Mouse (Mus musculus): ENCODE data around the gene Agxt2. TPM values are rescaled to one million over a fixed set of nuclear protein-coding genes. Genes with fewer than 3 reads are reported as not detected.

Agxt2 gene
- polyA plus RNA-seq, 1 experiment: not detected

DNA sequence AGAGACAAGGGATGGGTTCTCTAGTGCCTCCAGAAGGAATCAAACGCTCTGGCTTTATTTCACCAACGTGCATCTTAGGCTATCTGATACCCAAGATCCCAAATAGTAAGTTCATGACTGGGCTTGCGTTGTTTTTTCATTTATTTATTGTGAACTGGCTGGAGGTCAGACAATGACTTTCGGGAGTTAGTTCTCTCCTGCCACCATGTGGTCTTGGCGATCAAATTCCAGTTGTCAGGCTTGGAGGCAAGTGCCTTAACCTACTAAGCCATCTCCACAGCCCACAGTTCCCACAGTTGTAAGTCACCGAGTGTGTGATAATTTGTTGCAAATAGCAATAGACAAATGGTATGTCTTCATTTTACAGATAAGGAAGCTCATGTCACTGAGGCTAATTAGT is 81.6 kb downstream of the Agxt2 start:
- Histone ChIP-seq H3K4me3 (ENCODE audit: low read depth, low read length) (no peak overlapping the region), H3K36me3 (ENCODE audit: control insufficient read depth, insufficient read depth, low read length, poor library complexity, severe bottlenecking) (peaks cover 30% of the 10 kb centered on the region), H3K4me1 (ENCODE audit: control insufficient read depth, insufficient read depth, low read length) (no peaks in the 10 kb centered on the region), H3K27me3 (ENCODE audit: control insufficient read depth, insufficient read depth, low read length, poor library complexity, severe bottlenecking) (no peaks in the 10 kb centered on the region), H3K9me3 (replicated peaks; ENCODE audit: control insufficient read depth, insufficient read depth, low read length, poor library complexity, severe bottlenecking) (no peaks in the 10 kb centered on the region), H3K27ac (ENCODE audit: insufficient read depth, low read length) (no peak overlapping the region), H3K9ac (ENCODE audit: low read depth, poor library complexity, severe bottlenecking) (no peak overlapping the region)
- no peak for TF ChIP-seq POLR2A (IDR thresholded peaks at IDR 0.05; ENCODE audit: insufficient read depth, low read length)
- TF ChIP-seq CTCF (IDR thresholded peaks at IDR 0.05; ENCODE audit: low read depth, low read length): no peak
- TF ChIP-seq EP300 (IDR thresholded peaks at IDR 0.05; ENCODE audit: insufficient read depth, low read depth, low read length): no peak

DNA sequence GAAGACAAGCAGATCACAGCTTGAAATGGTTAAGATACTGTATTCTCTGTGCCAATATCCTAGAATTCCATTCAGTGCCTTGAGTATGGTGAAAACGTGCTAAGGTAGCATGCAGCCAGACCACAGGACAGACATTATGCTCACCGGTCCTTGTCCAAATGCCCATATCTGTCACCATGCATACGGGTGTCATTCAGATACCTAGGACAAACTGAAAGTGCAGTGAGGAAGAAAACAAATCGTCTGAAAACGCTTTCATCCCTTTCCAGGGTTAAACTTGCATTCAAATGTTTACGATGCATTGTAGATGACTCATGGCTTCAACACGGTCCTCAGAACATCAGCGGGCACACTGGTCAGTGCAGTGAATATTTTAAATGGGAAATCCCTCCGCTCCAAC is 83.2 kb downstream of the Agxt2 start:
- Histone ChIP-seq H3K9me3 (replicated peaks; ENCODE audit: control insufficient read depth, insufficient read depth, low read length, poor library complexity, severe bottlenecking) (no peaks in the 10 kb centered on the region), H3K9ac (ENCODE audit: low read depth, poor library complexity, severe bottlenecking) (no peak overlapping the region), H3K4me1 (ENCODE audit: control insufficient read depth, insufficient read depth, low read length) (no peaks in the 10 kb centered on the region), H3K36me3 (ENCODE audit: control insufficient read depth, insufficient read depth, low read length, poor library complexity, severe bottlenecking) (peaks cover 38% of the 10 kb centered on the region), H3K27ac (ENCODE audit: insufficient read depth, low read length) (no peak overlapping the region), H3K27me3 (ENCODE audit: control insufficient read depth, insufficient read depth, low read length, poor library complexity, severe bottlenecking) (no peaks in the 10 kb centered on the region), H3K4me3 (ENCODE audit: low read depth, low read length) (no peak overlapping the region)
- TF ChIP-seq CTCF (IDR thresholded peaks at IDR 0.05; ENCODE audit: low read depth, low read length) (no peak), EP300 (IDR thresholded peaks at IDR 0.05; ENCODE audit: insufficient read depth, low read depth, low read length) (no peak), POLR2A (IDR thresholded peaks at IDR 0.05; ENCODE audit: insufficient read depth, low read length) (no peak)

DNA sequence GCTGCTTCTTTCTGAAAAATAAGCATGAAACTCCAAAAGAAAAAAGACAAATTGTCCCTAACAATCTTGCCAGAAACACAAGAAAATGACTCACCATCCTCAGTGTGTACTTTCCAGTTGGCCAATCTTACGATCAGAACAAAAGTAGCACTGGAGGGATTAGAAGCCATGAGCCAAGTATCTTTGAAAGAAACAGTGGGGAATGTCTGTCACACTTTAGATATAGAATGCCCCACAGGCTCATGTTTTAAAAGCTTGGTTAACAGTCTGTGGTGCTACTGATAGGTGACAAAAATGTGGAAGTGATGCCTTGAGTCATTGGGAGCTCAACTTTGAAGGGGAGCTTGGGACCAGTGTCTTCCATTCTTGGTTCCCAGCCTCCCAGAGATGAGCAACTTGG is 83.9 kb downstream of the Agxt2 start:
- Histone ChIP-seq H3K9ac (ENCODE audit: low read depth, poor library complexity, severe bottlenecking) (no peak overlapping the region), H3K27ac (ENCODE audit: insufficient read depth, low read length) (no peak overlapping the region), H3K9me3 (replicated peaks; ENCODE audit: control insufficient read depth, insufficient read depth, low read length, poor library complexity, severe bottlenecking) (no peaks in the 10 kb centered on the region), H3K27me3 (ENCODE audit: control insufficient read depth, insufficient read depth, low read length, poor library complexity, severe bottlenecking) (no peaks in the 10 kb centered on the region), H3K4me1 (ENCODE audit: control insufficient read depth, insufficient read depth, low read length) (no peaks in the 10 kb centered on the region), H3K4me3 (ENCODE audit: low read depth, low read length) (no peak overlapping the region), H3K36me3 (ENCODE audit: control insufficient read depth, insufficient read depth, low read length, poor library complexity, severe bottlenecking) (peaks cover 41% of the 10 kb centered on the region)
- TF ChIP-seq POLR2A (IDR thresholded peaks at IDR 0.05; ENCODE audit: insufficient read depth, low read length) (no peak), EP300 (IDR thresholded peaks at IDR 0.05; ENCODE audit: insufficient read depth, low read depth, low read length) (no peak), CTCF (IDR thresholded peaks at IDR 0.05; ENCODE audit: low read depth, low read length) (no peak)

DNA sequence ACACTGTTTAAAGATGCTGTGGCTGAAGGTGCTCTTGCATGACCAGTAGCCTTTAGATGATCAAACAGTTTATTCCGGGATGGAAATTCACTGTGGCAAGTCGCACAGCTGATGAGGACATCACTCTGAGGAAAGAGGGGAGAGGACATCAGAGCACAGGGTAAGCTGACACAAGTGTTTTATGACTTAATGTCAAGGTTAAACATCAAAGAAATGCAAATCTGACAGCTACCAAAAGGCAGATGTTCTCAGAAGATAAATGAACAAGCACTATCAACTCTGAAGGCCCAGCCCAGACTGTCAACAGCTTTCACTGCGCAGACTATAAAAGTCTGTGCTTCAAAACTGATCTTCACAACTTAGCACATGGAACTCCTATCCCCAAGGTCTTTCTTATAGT is 88.8 kb downstream of the Agxt2 start:
- no peak for TF ChIP-seq CTCF (IDR thresholded peaks at IDR 0.05; ENCODE audit: low read depth, low read length)
- no peak for TF ChIP-seq EP300 (IDR thresholded peaks at IDR 0.05; ENCODE audit: insufficient read depth, low read depth, low read length)
- TF ChIP-seq POLR2A (IDR thresholded peaks at IDR 0.05; ENCODE audit: insufficient read depth, low read length): no peak
- Histone ChIP-seq H3K9ac (ENCODE audit: low read depth, poor library complexity, severe bottlenecking) (no peak overlapping the region), H3K9me3 (replicated peaks; ENCODE audit: control insufficient read depth, insufficient read depth, low read length, poor library complexity, severe bottlenecking) (no peaks in the 10 kb centered on the region), H3K36me3 (ENCODE audit: control insufficient read depth, insufficient read depth, low read length, poor library complexity, severe bottlenecking) (peaks cover 51% of the 10 kb centered on the region), H3K27ac (ENCODE audit: insufficient read depth, low read length) (no peak overlapping the region), H3K4me3 (ENCODE audit: low read depth, low read length) (no peak overlapping the region), H3K27me3 (ENCODE audit: control insufficient read depth, insufficient read depth, low read length, poor library complexity, severe bottlenecking) (no peaks in the 10 kb centered on the region), H3K4me1 (ENCODE audit: control insufficient read depth, insufficient read depth, low read length) (no peaks in the 10 kb centered on the region)

Other genes with a start within 250 kb of the Agxt2 start
- gene Prlr, start 181.3 kb upstream of the Agxt2 start, polyA plus RNA-seq (2011; ENCODE audit: insufficient read depth, insufficient read length, low read depth, missing spikeins): 2.0 and 2.6 TPM in 2 replicates
- not detected in 2 replicates for gene Gm21973, start 33.2 kb upstream of the Agxt2 start, polyA plus RNA-seq (2011; ENCODE audit: insufficient read depth, insufficient read length, low read depth, missing spikeins)
- 125 and 133 TPM in 2 replicates for gene Dnajc21, start 112.0 kb downstream of the Agxt2 start, polyA plus RNA-seq (2011; ENCODE audit: insufficient read depth, insufficient read length, low read depth, missing spikeins)
- 188 and 191 TPM in 2 replicates for gene Brix1, start 127.4 kb downstream of the Agxt2 start, polyA plus RNA-seq (2011; ENCODE audit: insufficient read depth, insufficient read length, low read depth, missing spikeins)
- 44.5 and 50.5 TPM in 2 replicates for gene Rad1, start 127.5 kb downstream of the Agxt2 start, polyA plus RNA-seq (2011; ENCODE audit: insufficient read depth, insufficient read length, low read depth, missing spikeins)
- not detected in 2 replicates for gene Ttc23l, start 200.1 kb downstream of the Agxt2 start, polyA plus RNA-seq (2011; ENCODE audit: insufficient read depth, insufficient read length, low read depth, missing spikeins)